Mouse (Mus musculus) heart, postnatal 0 days (tissue): Measurements from ENCODE around the gene Arrb2.

Source experiments
- CTCF ChIP-seq: IDR thresholded peaks from 2 replicates; pipeline ENCODE4 v1.5.1; 2016; ENCODE audit warnings: antibody characterized with exemption, control low read depth, low read depth
- EP300 ChIP-seq: IDR thresholded peaks from 2 replicates; pipeline ENCODE4 v1.6.1; 2016; ENCODE audit warnings: antibody characterized with exemption, low read depth

GRCm38 (mm10) chr11:70450926-70451325, 18.5 kb downstream of the Arrb2 start:
- TF ChIP-seq CTCF (no peak), EP300 (no peak)
